Mouse (Mus musculus): ENCODE measurements at regions not wholly inside any gene's neighbourhood (a gene's known extent, or its start where the extent isn't known, plus 50 kb on each side); places are given as distances from the start of the nearest gene placed in this dataset.

GRCm38 (mm10) chr14:24550763-24551471 is 64.0 kb downstream of the Rps24 start:
- Histone ChIP-seq H3K4me1 (replicated peaks) (no peaks in the 10 kb centered on the region), H3K4me3 (no peak overlapping the region), H3K4me2 (no peak overlapping the region), H3K27me3 (replicated peaks) (no peaks in the 10 kb centered on the region), H3K27ac (ENCODE audit: poor library complexity, severe bottlenecking) (no peak overlapping the region), H3K36me3 (no peaks in the 10 kb centered on the region), H3K9me3 (replicated peaks) (0 out of 2 replicates have a peak, but pooled peaks cover 5% of the 10 kb centered on the region), H3K9ac (no peak overlapping the region)
- 57% methylated on average over 7 of the region's 7 CpGs for WGBS
- ATAC-seq (ENCODE audit: insufficient number of reproducible peaks, low FRiP score) = no peak

GRCm38 (mm10) chr14:24551472-24551783 is 64.5 kb downstream of the Rps24 start:
- 66% methylated on average over 3 of the region's 3 CpGs for WGBS
- Histone ChIP-seq H3K4me1 (replicated peaks) (no peaks in the 10 kb centered on the region), H3K4me3 (no peak overlapping the region), H3K9me3 (replicated peaks) (0 out of 2 replicates have a peak, but pooled peaks cover 5% of the 10 kb centered on the region), H3K36me3 (no peaks in the 10 kb centered on the region), H3K4me2 (no peak overlapping the region), H3K9ac (no peak overlapping the region), H3K27ac (ENCODE audit: poor library complexity, severe bottlenecking) (no peak overlapping the region), H3K27me3 (replicated peaks) (no peaks in the 10 kb centered on the region)
- no peak for ATAC-seq (ENCODE audit: insufficient number of reproducible peaks, low FRiP score)

GRCm38 (mm10) chr14:24564801-24565624 is 78.1 kb downstream of the Rps24 start:
- Histone ChIP-seq H3K36me3 (no peaks in the 10 kb centered on the region), H3K9ac (no peak overlapping the region), H3K4me2 (no peak overlapping the region), H3K4me1 (replicated peaks) (no peaks in the 10 kb centered on the region), H3K27me3 (replicated peaks) (no peaks in the 10 kb centered on the region), H3K9me3 (replicated peaks) (no peaks in the 10 kb centered on the region), H3K4me3 (no peak overlapping the region), H3K27ac (ENCODE audit: poor library complexity, severe bottlenecking) (no peak overlapping the region)
- WGBS = 62% methylated on average over 9 of the region's 9 CpGs
- ATAC-seq (ENCODE audit: insufficient number of reproducible peaks, low FRiP score) = no peak

- Histone ChIP-seq H3K4me3 (no peak overlapping the region), H3K27ac (ENCODE audit: poor library complexity, severe bottlenecking) (no peak overlapping the region), H3K4me2 (no peak overlapping the region), H3K9me3 (replicated peaks) (no peaks in the 10 kb centered on the region), H3K27me3 (replicated peaks) (no peaks in the 10 kb centered on the region), H3K4me1 (replicated peaks) (no peaks in the 10 kb centered on the region), H3K36me3 (no peaks in the 10 kb centered on the region), H3K9ac (no peak overlapping the region)
- WGBS = 77% methylated on average over 10 of the region's 10 CpGs
- ATAC-seq (ENCODE audit: insufficient number of reproducible peaks, low FRiP score) = no peak
Measured at GRCm38 (mm10) chr14:24565718-24566322, 78.9 kb downstream of the Rps24 start.

- Histone ChIP-seq H3K36me3 (no peaks in the 10 kb centered on the region), H3K9ac (no peak overlapping the region), H3K9me3 (replicated peaks) (no peaks in the 10 kb centered on the region), H3K4me3 (no peak overlapping the region), H3K4me2 (no peak overlapping the region), H3K4me1 (replicated peaks) (peaks cover 26% of the 10 kb centered on the region), H3K27ac (ENCODE audit: poor library complexity, severe bottlenecking) (peak overlapping the region; percentile 65), H3K27me3 (replicated peaks) (no peaks in the 10 kb centered on the region)
- WGBS = 35% methylated on average over 5 of the region's 5 CpGs
- ATAC-seq (ENCODE audit: insufficient number of reproducible peaks, low FRiP score) = peak; percentile 39; the same call in 1 of the 2 replicates
Measured at GRCm38 (mm10) chr14:24575111-24575510, 88.2 kb downstream of the Rps24 start.

GRCm38 (mm10) chr14:24578535-24579111 is 91.7 kb downstream of the Rps24 start:
- no peak overlapping the region for H3K4me2 ChIP-seq
- WGBS = 40% methylated on average over 7 of the region's 7 CpGs
- peak overlapping the region; percentile 23; the same call in 1 of the 2 replicates for H3K9ac ChIP-seq
- no peaks in the 10 kb centered on the region for H3K27me3 ChIP-seq (replicated peaks)
- no peaks in the 10 kb centered on the region for H3K36me3 ChIP-seq
- H3K9me3 ChIP-seq (replicated peaks) = no peaks in the 10 kb centered on the region
- peaks cover 26% of the 10 kb centered on the region for H3K4me1 ChIP-seq (replicated peaks)
- H3K4me3 ChIP-seq = no peak overlapping the region
- ATAC-seq (ENCODE audit: insufficient number of reproducible peaks, low FRiP score) = peak; percentile 39; the same call in 1 of the 2 replicates
- H3K27ac ChIP-seq (ENCODE audit: poor library complexity, severe bottlenecking) = no peak overlapping the region

- no peak overlapping the region for H3K4me3 ChIP-seq
- ATAC-seq (ENCODE audit: insufficient number of reproducible peaks, low FRiP score) = no peak
- H3K36me3 ChIP-seq = no peaks in the 10 kb centered on the region
- H3K9ac ChIP-seq = no peak overlapping the region
- H3K4me1 ChIP-seq (replicated peaks) = peaks cover 26% of the 10 kb centered on the region
- no peak overlapping the region for H3K4me2 ChIP-seq
- 23% methylated on average over 9 of the region's 9 CpGs for WGBS
- H3K27me3 ChIP-seq (replicated peaks) = no peaks in the 10 kb centered on the region
- H3K9me3 ChIP-seq (replicated peaks) = no peaks in the 10 kb centered on the region
- no peak overlapping the region for H3K27ac ChIP-seq (ENCODE audit: poor library complexity, severe bottlenecking)
Measured at GRCm38 (mm10) chr14:24579153-24579795, 92.3 kb downstream of the Rps24 start.

- WGBS = 59% methylated on average over 7 of the region's 7 CpGs
Measured at GRCm38 (mm10) chr14:24586133-24586908, 99.4 kb downstream of the Rps24 start.

GRCm38 (mm10) chr14:24586982-24587672 is 100.2 kb downstream of the Rps24 start:
- H3K9me3 ChIP-seq (replicated peaks) = no peaks in the 10 kb centered on the region
- H3K27me3 ChIP-seq (replicated peaks) = no peaks in the 10 kb centered on the region
- no peak overlapping the region for H3K4me3 ChIP-seq
- no peaks in the 10 kb centered on the region for H3K4me1 ChIP-seq (replicated peaks)
- ATAC-seq (ENCODE audit: insufficient number of reproducible peaks, low FRiP score) = no peak
- H3K4me2 ChIP-seq = no peak overlapping the region
- no peak overlapping the region for H3K9ac ChIP-seq
- no peak overlapping the region for H3K27ac ChIP-seq (ENCODE audit: poor library complexity, severe bottlenecking)
- WGBS = 54% methylated on average over 12 of the region's 12 CpGs
- H3K36me3 ChIP-seq = no peaks in the 10 kb centered on the region

More at GRCm38 (mm10) chr14:24586133-24586908, 99.4 kb downstream of the Rps24 start:
- no peak overlapping the region for H3K27ac ChIP-seq (ENCODE audit: poor library complexity, severe bottlenecking)
- H3K9ac ChIP-seq = no peak overlapping the region
- H3K4me2 ChIP-seq = no peak overlapping the region
- no peaks in the 10 kb centered on the region for H3K27me3 ChIP-seq (replicated peaks)
- H3K4me1 ChIP-seq (replicated peaks) = no peaks in the 10 kb centered on the region
- H3K36me3 ChIP-seq = no peaks in the 10 kb centered on the region
- no peak for ATAC-seq (ENCODE audit: insufficient number of reproducible peaks, low FRiP score)
- no peaks in the 10 kb centered on the region for H3K9me3 ChIP-seq (replicated peaks)
- H3K4me3 ChIP-seq = no peak overlapping the region

- 70% methylated on average over 3 of the region's 3 CpGs for WGBS
- no peak for ATAC-seq (ENCODE audit: insufficient number of reproducible peaks, low FRiP score)
- no peak overlapping the region for H3K4me3 ChIP-seq
Measured at GRCm38 (mm10) chr14:24588041-24588440, 101.1 kb downstream of the Rps24 start.

More at GRCm38 (mm10) chr14:24588041-24588440, 101.1 kb downstream of the Rps24 start:
- H3K4me1 ChIP-seq (replicated peaks) = no peaks in the 10 kb centered on the region
- H3K27ac ChIP-seq (ENCODE audit: poor library complexity, severe bottlenecking) = no peak overlapping the region
- H3K9ac ChIP-seq = no peak overlapping the region
- no peak overlapping the region for H3K4me2 ChIP-seq
- H3K9me3 ChIP-seq (replicated peaks) = no peaks in the 10 kb centered on the region
- no peaks in the 10 kb centered on the region for H3K36me3 ChIP-seq
- H3K27me3 ChIP-seq (replicated peaks) = no peaks in the 10 kb centered on the region
